Mouse (Mus musculus): ENCODE results near the gene Gm17087. TPM values are rescaled to one million over a fixed set of nuclear protein-coding genes. Genes with fewer than 3 reads are reported as not detected.

The Gm17087 gene
- polyA plus RNA-seq, 1 experiment: not detected

- no peak overlapping the region for H3K4me3 ChIP-seq (replicated peaks)
- H3K9me3 ChIP-seq: peaks cover 7% of the 10 kb centered on the region; the same call in 1 of the 2 replicates
These were observed 14.3 kb downstream of the Gm17087 start for GRCm38 (mm10) chr17:8552346-8553035.

GRCm38 (mm10) chr17:8551641-8552040 lies 15.1 kb downstream of the Gm17087 start:
- peaks cover 7% of the 10 kb centered on the region; the same call in 1 of the 2 replicates for H3K9me3 ChIP-seq
- H3K36me3 ChIP-seq (replicated peaks; ENCODE audit: low read length): no peaks in the 10 kb centered on the region
- H3K4me1 ChIP-seq: no peaks in the 10 kb centered on the region
- no peak overlapping the region for H3K4me3 ChIP-seq (replicated peaks)
- H3K27me3 ChIP-seq (replicated peaks): peaks cover 28% of the 10 kb centered on the region
- no peak for TF ChIP-seq GATA1 (IDR thresholded peaks at IDR 0.05; ENCODE audit: borderline replicate concordance, low read length)
- TF ChIP-seq FLI1 (IDR thresholded peaks at IDR 0.05; ENCODE audit: low read length): no peak

More at GRCm38 (mm10) chr17:8552346-8553035, 14.3 kb downstream of the Gm17087 start:
- Histone ChIP-seq H3K4me1 (no peaks in the 10 kb centered on the region), H3K36me3 (replicated peaks; ENCODE audit: low read length) (no peaks in the 10 kb centered on the region), H3K27me3 (replicated peaks) (peaks cover 30% of the 10 kb centered on the region)
- TF ChIP-seq FLI1 (IDR thresholded peaks at IDR 0.05; ENCODE audit: low read length) (no peak), GATA1 (IDR thresholded peaks at IDR 0.05; ENCODE audit: borderline replicate concordance, low read length) (no peak)

DNA sequence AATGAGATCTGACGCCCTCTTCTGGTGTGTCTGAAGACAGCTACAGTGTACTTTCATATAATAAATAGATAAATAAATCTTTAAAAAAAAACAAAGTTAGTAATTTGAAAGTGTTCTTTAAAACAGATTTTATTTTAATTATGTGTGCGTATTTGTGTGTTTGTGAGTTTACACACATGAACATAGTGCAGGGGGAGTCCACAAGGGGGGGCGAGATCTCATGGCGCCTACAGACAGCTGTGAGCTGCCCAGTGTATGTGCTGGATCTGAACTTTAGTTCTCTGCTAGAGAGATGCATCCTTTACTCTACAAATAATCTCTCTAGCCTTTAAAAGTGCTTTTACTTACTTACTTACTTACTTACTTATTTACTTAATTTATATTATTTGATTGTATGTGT lies 18.0 kb downstream of the Gm17087 start:
- Histone ChIP-seq H3K27me3 (replicated peaks) (peaks cover 25% of the 10 kb centered on the region), H3K4me3 (replicated peaks) (no peak overlapping the region), H3K4me1 (no peaks in the 10 kb centered on the region), H3K9me3 (peaks cover 13% of the 10 kb centered on the region), H3K36me3 (replicated peaks; ENCODE audit: low read length) (no peaks in the 10 kb centered on the region)
- TF ChIP-seq FLI1 (IDR thresholded peaks at IDR 0.05; ENCODE audit: low read length) (no peak), GATA1 (IDR thresholded peaks at IDR 0.05; ENCODE audit: borderline replicate concordance, low read length) (no peak)

DNA sequence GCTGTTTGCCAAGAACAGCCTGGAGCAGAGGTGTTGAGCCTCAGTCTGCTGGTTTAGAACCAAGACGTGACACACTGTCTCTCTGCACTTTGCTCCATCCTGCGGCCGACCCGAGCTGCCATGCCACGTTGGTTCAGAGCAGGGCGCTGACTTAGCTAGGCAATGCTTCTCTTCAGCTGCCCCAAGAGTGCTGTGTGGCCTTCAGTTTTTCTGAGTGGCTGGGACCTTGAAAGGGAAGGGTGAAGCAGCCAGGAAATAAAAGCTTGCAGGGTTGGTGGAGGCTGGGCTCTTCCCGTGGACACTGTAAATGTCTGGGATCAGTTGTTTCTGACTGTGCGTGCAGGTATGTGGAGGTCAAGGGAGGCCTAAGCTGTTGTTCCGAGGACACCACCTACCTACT lies 20.4 kb downstream of the Gm17087 start:
- Histone ChIP-seq H3K4me3 (replicated peaks) (no peak overlapping the region), H3K27me3 (replicated peaks) (peaks cover 18% of the 10 kb centered on the region), H3K9me3 (peaks cover 15% of the 10 kb centered on the region), H3K36me3 (replicated peaks; ENCODE audit: low read length) (no peaks in the 10 kb centered on the region), H3K4me1 (no peaks in the 10 kb centered on the region)
- no peak for TF ChIP-seq FLI1 (IDR thresholded peaks at IDR 0.05; ENCODE audit: low read length)
- TF ChIP-seq GATA1 (IDR thresholded peaks at IDR 0.05; ENCODE audit: borderline replicate concordance, low read length): no peak

DNA sequence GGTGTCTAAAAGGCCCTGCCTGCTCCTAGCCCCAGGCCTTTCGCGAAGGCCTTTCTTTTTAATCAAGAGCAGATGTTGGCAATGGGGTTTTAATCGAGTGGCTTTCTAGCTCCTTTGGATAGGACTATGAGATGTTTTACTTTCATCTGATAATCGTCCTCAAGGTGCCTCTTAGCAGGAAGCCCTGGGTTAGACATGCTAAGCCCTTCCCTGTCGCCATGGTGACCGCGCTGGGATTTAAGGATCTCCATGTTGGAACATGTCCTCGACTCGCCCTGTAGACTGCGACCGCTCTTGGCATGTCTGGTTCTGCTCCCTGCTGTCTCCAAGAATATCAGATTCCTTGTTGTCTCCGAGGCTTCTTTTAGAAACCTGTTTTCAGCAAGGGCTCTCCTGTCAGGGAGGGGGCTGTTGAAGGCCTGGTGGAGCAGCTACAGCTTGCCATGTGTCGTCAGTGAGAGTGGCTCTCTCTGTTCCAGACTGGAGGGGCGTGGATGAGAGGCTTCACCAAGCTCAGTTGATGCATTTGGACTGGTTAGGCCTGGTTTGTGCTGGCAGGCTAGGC lies 24.7 kb downstream of the Gm17087 start:
- no peaks in the 10 kb centered on the region for H3K36me3 ChIP-seq (replicated peaks; ENCODE audit: low read length)
- H3K4me3 ChIP-seq (replicated peaks): no peak overlapping the region
- no peaks in the 10 kb centered on the region for H3K4me1 ChIP-seq
- H3K9me3 ChIP-seq: peaks cover 15% of the 10 kb centered on the region
- TF ChIP-seq GATA1 (IDR thresholded peaks at IDR 0.05; ENCODE audit: borderline replicate concordance, low read length) (no peak), FLI1 (IDR thresholded peaks at IDR 0.05; ENCODE audit: low read length) (no peak)
- peaks cover 3% of the 10 kb centered on the region for H3K27me3 ChIP-seq (replicated peaks)

DNA sequence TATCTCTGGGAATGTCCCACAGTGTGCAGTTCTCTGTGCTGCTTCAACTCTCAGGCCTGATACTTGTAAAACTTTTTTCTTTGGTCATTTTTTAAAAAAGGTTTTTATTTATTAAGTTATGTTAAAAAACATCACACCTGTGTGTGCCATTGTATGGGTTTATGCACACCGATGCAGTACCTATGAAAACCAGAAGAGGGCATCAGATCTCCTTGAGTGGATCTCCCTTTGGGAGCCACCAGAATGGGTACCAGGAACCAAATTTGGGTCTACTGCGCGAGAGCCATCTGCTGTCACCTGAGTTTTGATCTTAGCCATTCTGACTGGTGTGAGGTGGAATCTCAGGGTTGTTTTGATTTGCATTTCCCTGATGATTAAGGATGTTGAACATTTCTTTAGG lies 28.6 kb downstream of the Gm17087 start:
- TF ChIP-seq FLI1 (IDR thresholded peaks at IDR 0.05; ENCODE audit: low read length): no peak
- TF ChIP-seq GATA1 (IDR thresholded peaks at IDR 0.05; ENCODE audit: borderline replicate concordance, low read length): no peak
- Histone ChIP-seq H3K4me3 (replicated peaks) (no peak overlapping the region), H3K4me1 (no peaks in the 10 kb centered on the region), H3K27me3 (replicated peaks) (peaks cover 4% of the 10 kb centered on the region), H3K36me3 (replicated peaks; ENCODE audit: low read length) (no peaks in the 10 kb centered on the region), H3K9me3 (0 out of 2 replicates have a peak, but pooled peaks cover 2% of the 10 kb centered on the region)

GRCm38 (mm10) chr17:8536522-8536921 lies 30.2 kb downstream of the Gm17087 start:
- H3K4me1 ChIP-seq: no peaks in the 10 kb centered on the region
- H3K9me3 ChIP-seq: 0 out of 2 replicates have a peak, but pooled peaks cover 2% of the 10 kb centered on the region
- TF ChIP-seq GATA1 (IDR thresholded peaks at IDR 0.05; ENCODE audit: borderline replicate concordance, low read length): no peak
- no peak for TF ChIP-seq FLI1 (IDR thresholded peaks at IDR 0.05; ENCODE audit: low read length)
- H3K27me3 ChIP-seq (replicated peaks): peaks cover 4% of the 10 kb centered on the region
- no peak overlapping the region for H3K4me3 ChIP-seq (replicated peaks)
- no peaks in the 10 kb centered on the region for H3K36me3 ChIP-seq (replicated peaks; ENCODE audit: low read length)

DNA sequence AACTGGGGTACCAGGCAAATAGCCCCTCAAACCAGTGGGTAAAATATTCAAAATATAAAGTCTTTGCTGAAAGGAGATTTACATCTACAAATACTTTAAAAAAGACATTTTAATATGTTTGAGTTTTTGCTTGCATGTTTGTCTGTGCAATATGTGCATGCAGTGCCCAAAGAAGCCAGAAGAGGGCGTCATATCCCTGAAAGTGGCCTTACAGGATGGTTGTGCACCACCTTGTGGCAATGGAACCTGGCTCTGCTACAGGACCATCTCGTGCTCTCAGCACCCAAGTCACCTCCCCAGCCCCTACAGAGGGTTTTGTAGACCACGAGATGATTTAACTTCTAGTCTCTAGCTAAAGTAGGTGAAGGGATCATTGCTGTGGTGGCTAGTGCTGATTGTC lies 32.9 kb downstream of the Gm17087 start:
- Histone ChIP-seq H3K36me3 (replicated peaks; ENCODE audit: low read length) (no peaks in the 10 kb centered on the region), H3K4me1 (no peaks in the 10 kb centered on the region), H3K4me3 (replicated peaks) (no peak overlapping the region), H3K27me3 (replicated peaks) (peaks cover 7% of the 10 kb centered on the region), H3K9me3 (0 out of 2 replicates have a peak, but pooled peaks cover 2% of the 10 kb centered on the region)
- TF ChIP-seq FLI1 (IDR thresholded peaks at IDR 0.05; ENCODE audit: low read length) (no peak), GATA1 (IDR thresholded peaks at IDR 0.05; ENCODE audit: borderline replicate concordance, low read length) (no peak)

DNA sequence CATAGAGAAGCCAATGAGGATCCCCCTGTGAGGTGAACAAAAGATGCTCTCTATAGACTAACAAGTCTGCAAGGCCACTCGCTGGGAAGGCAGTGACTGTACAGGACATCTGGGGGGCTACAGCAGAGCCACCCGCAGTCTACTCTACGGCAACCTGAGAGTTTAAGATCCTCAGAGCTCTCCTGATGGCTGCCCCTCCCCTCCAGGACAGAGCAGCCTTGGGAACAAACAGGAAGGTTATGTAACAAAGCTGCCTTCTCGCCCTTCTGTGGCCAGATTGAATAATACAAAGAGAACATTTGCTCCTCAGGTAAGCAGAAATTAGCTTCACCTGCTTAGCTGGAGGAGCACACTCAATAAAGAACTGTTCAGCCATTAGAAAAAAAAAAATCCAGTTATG lies 34.1 kb downstream of the Gm17087 start:
- H3K36me3 ChIP-seq (replicated peaks; ENCODE audit: low read length): no peaks in the 10 kb centered on the region
- H3K9me3 ChIP-seq: 0 out of 2 replicates have a peak, but pooled peaks cover 2% of the 10 kb centered on the region
- H3K4me3 ChIP-seq (replicated peaks): no peak overlapping the region
- TF ChIP-seq GATA1 (IDR thresholded peaks at IDR 0.05; ENCODE audit: borderline replicate concordance, low read length): no peak
- no peaks in the 10 kb centered on the region for H3K4me1 ChIP-seq
- peaks cover 13% of the 10 kb centered on the region for H3K27me3 ChIP-seq (replicated peaks)

DNA sequence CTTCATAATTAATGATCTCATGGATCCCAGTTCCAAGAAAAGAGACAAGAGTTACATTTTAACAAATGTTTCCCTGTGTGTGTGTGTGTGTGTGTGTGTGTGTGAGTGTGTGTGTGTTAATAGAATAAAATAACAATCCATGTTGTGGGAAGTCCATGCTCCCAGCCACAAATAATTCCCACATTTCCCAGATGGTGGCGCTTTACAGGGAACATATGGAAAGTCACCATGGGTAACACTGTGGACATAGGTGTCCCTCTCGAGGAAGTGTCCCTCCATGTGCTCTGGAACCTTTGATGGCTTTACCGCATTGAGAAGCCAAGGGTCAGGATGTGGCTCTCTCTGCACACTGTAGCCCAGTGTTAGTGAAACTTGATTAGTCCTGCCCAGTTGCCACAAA lies 38.1 kb downstream of the Gm17087 start:
- Histone ChIP-seq H3K9me3 (no peaks in the 10 kb centered on the region), H3K36me3 (replicated peaks; ENCODE audit: low read length) (no peaks in the 10 kb centered on the region), H3K27me3 (replicated peaks) (peaks cover 48% of the 10 kb centered on the region), H3K4me1 (peaks cover 22% of the 10 kb centered on the region), H3K4me3 (replicated peaks) (no peak overlapping the region)
- TF ChIP-seq FLI1 (IDR thresholded peaks at IDR 0.05; ENCODE audit: low read length): no peak

Measured in megakaryocyte, embryonic 14.5 days (primary cell).